Mouse (Mus musculus): Measurements from ENCODE around the gene Pfkm. TPM values are rescaled to one million over a fixed set of nuclear protein-coding genes. Genes with fewer than 3 reads are reported as not detected.
A peak's percentile ranks its signal among the peaks of the same experiment; 100 is the strongest.

The Pfkm gene
- polyA plus RNA-seq, 1 experiment from 2014 or later = 70.8 TPM

- peak within 1 kb of the TSS; percentile 97 for H3K27ac ChIP-seq
Measured at GRCm38 (mm10) chr15:98166963-98167644, 74.7 kb downstream of the Pfkm start, which contains the start of gene Ccdc184. Gene Ccdc184, plus strand, starts transcription at chr15:98167158.

GRCm38 (mm10) chr15:98167645-98168621, 75.5 kb downstream of the Pfkm start:
- Histone ChIP-seq H3K9me3 (no peaks in the 10 kb centered on the region), H3K36me3 (no peaks in the 10 kb centered on the region), H3K4me1 (replicated peaks) (peaks cover 54% of the 10 kb centered on the region), H3K27me3 (peaks cover 29% of the 10 kb centered on the region), H3K9ac (replicated peaks) (peak overlapping the region; percentile 77), H3K27ac (peak overlapping the region; percentile 97), H3K4me2 (replicated peaks) (peak overlapping the region; percentile 84), H3K4me3 (replicated peaks) (peak overlapping the region; percentile 64)
- peak; percentile 96 for ATAC-seq
- WGBS = under 1% methylated on average over 69 of the region's 69 CpGs

More at GRCm38 (mm10) chr15:98166963-98167644, 74.7 kb downstream of the Pfkm start, which contains the start of gene Ccdc184:
- Histone ChIP-seq H3K36me3 (no peaks in the 10 kb centered on the region), H3K4me2 (replicated peaks) (peak within 1 kb of the TSS; percentile 84), H3K9me3 (no peaks in the 10 kb centered on the region), H3K4me3 (replicated peaks) (peak within 1 kb of the TSS; percentile 64), H3K27me3 (peaks cover 29% of the 10 kb centered on the region), H3K4me1 (replicated peaks) (peaks cover 50% of the 10 kb centered on the region), H3K9ac (replicated peaks) (peak within 1 kb of the TSS; percentile 77)
- ATAC-seq = peak; percentile 86
- WGBS = under 1% methylated on average over 18 of the region's 18 CpGs

GRCm38 (mm10) chr15:98168622-98169004, 76.2 kb downstream of the Pfkm start:
- peaks cover 32% of the 10 kb centered on the region for H3K27me3 ChIP-seq
- peak overlapping the region; percentile 77 for H3K9ac ChIP-seq (replicated peaks)
- H3K4me3 ChIP-seq (replicated peaks) = peak overlapping the region; percentile 64
- H3K4me2 ChIP-seq (replicated peaks) = peak overlapping the region; percentile 84
- H3K9me3 ChIP-seq = no peaks in the 10 kb centered on the region
- 3% methylated on average over 19 of the region's 19 CpGs for WGBS
- H3K4me1 ChIP-seq (replicated peaks) = peaks cover 58% of the 10 kb centered on the region
- H3K27ac ChIP-seq = no peak overlapping the region; the same call in 1 of the 2 replicates
- ATAC-seq = no peak
- no peaks in the 10 kb centered on the region for H3K36me3 ChIP-seq

DNA sequence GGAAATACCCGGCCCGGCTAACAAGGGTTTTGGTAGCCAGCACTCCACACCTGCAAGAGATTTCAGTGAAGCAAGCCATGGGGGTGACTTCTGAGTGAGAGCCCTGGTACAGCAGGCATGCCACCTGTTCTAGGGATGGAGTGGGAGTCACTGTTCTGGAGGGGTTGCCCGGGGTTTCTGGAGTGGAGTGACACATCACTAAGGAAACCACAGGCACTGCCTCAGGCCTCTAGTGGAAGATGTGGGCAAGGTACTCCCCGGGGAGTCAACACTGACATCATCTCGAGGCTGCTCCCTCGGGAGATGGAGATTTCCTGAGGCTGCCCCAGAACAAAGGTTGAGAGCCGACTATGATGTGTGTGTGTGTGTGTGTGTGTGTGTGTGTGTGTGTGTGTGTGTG, 78.0 kb downstream of the Pfkm start:
- no peak for ATAC-seq
- Histone ChIP-seq H3K4me3 (replicated peaks) (peak overlapping the region; percentile 64), H3K27ac (no peak overlapping the region), H3K36me3 (no peaks in the 10 kb centered on the region), H3K27me3 (peaks cover 34% of the 10 kb centered on the region), H3K9me3 (no peaks in the 10 kb centered on the region), H3K4me2 (replicated peaks) (peak overlapping the region; percentile 84), H3K4me1 (replicated peaks) (peaks cover 62% of the 10 kb centered on the region), H3K9ac (replicated peaks) (peak overlapping the region; percentile 77; the same call in 1 of the 2 replicates)
- 33% methylated on average over 7 of the region's 7 CpGs for WGBS

DNA sequence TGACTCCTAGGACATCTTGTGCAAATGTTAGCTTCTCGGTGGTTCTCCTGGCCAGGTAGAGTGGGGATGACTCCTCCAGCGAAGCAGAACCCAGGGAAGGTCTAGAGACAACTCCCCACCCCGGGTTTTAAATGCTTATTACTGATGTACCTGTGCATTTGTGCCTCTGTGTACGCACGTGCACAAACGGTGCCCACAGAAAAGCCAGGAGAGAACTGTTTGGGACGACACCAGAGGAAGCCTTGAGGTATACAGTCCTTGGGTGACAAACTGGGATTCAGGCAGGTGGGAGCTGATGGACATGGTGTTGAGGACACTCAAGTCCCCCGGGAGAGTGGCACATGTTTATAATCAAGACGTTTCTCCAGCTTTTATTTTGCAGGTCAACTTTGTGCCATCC, 78.5 kb downstream of the Pfkm start:
- Histone ChIP-seq H3K4me1 (replicated peaks) (peaks cover 62% of the 10 kb centered on the region), H3K9ac (replicated peaks) (peak overlapping the region; percentile 10; the same call in 1 of the 2 replicates), H3K4me3 (replicated peaks) (peak overlapping the region; percentile 64), H3K4me2 (replicated peaks) (peak overlapping the region; percentile 84), H3K27ac (no peak overlapping the region), H3K36me3 (no peaks in the 10 kb centered on the region), H3K27me3 (peaks cover 31% of the 10 kb centered on the region), H3K9me3 (no peaks in the 10 kb centered on the region)
- no peak for ATAC-seq
- 76% methylated on average over 9 of the region's 9 CpGs for WGBS

DNA sequence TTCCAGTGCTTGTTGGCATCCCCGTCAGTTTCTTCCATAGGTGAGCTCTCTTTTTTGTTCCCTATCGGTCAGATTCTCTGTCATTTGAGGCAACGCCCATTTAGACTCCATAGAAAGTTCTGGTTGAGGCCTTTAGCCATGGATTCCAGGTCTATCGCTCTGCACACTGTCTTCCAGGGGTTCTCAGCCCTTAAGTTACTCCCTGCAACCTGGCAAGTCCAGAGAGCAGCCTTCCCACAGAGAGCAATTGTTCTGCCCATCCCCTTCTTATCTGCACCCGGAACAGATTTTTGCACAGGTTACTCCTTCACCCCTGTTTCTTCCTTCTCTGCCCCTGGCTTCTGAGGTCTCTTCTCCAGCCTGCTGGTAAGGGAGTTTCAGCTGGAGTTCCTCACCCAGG, 79.7 kb downstream of the Pfkm start:
- Histone ChIP-seq H3K4me2 (replicated peaks) (no peak overlapping the region), H3K27ac (no peak overlapping the region), H3K9ac (replicated peaks) (no peak overlapping the region), H3K27me3 (peaks cover 39% of the 10 kb centered on the region), H3K9me3 (no peaks in the 10 kb centered on the region), H3K4me1 (replicated peaks) (peaks cover 53% of the 10 kb centered on the region), H3K36me3 (no peaks in the 10 kb centered on the region), H3K4me3 (replicated peaks) (no peak overlapping the region)
- WGBS = 70% methylated on average over 5 of the region's 5 CpGs
- ATAC-seq = no peak

DNA sequence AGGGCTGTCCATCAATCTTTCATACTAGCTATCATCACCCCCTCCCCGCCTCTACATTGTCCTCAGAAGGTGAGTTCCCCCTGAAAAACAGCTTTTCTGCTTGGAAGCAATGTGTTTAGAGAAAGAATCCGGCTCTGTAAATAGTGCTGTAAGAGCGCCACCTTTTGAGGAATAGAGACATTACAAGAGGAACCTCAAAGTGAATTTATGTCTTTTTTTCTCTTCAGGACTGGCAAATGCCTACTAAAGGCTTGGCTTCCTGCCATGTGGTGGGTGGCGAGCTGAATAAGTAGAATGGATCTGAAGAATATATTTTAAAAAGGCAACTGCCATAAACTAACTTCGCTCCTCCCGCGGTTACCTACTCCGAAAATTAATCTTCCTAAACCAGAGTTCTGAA, 81.4 kb downstream of the Pfkm start:
- no peak overlapping the region for H3K27ac ChIP-seq
- H3K4me2 ChIP-seq (replicated peaks) = no peak overlapping the region
- peaks cover 43% of the 10 kb centered on the region for H3K4me1 ChIP-seq (replicated peaks)
- H3K27me3 ChIP-seq = peaks cover 34% of the 10 kb centered on the region
- H3K9me3 ChIP-seq = no peaks in the 10 kb centered on the region
- H3K9ac ChIP-seq (replicated peaks) = no peak overlapping the region
- no peak for ATAC-seq
- WGBS = 36% methylated on average over 8 of the region's 8 CpGs
- H3K4me3 ChIP-seq (replicated peaks) = no peak overlapping the region
- H3K36me3 ChIP-seq = no peaks in the 10 kb centered on the region

DNA sequence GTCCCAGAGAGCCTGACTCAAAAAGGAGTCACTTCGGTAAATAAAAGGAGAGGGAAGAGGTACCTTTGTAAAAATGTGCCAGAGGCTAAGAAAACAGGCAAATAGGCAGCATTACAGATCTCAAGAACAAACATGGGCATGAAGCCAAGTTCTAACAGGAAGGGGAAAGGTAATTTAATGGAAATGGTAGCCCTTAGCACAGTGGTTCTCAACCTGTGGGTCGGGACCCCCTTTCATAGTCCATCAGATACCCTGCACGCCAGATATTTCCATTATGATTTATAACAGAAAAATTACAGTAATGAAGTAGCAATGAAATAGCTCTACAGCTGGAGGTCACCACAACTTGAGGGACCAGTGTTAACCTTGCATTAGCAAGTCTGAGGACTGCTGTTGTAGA, 84.9 kb downstream of the Pfkm start:
- H3K27me3 ChIP-seq = peaks cover 32% of the 10 kb centered on the region
- no peak overlapping the region for H3K4me3 ChIP-seq (replicated peaks)
- no peak overlapping the region for H3K9ac ChIP-seq (replicated peaks)
- WGBS = 78% methylated on average over 3 of the region's 3 CpGs
- H3K27ac ChIP-seq = no peak overlapping the region
- no peak overlapping the region for H3K4me2 ChIP-seq (replicated peaks)
- H3K36me3 ChIP-seq = no peaks in the 10 kb centered on the region
- no peak for ATAC-seq
- H3K9me3 ChIP-seq = no peaks in the 10 kb centered on the region
- H3K4me1 ChIP-seq (replicated peaks) = peaks cover 19% of the 10 kb centered on the region

DNA sequence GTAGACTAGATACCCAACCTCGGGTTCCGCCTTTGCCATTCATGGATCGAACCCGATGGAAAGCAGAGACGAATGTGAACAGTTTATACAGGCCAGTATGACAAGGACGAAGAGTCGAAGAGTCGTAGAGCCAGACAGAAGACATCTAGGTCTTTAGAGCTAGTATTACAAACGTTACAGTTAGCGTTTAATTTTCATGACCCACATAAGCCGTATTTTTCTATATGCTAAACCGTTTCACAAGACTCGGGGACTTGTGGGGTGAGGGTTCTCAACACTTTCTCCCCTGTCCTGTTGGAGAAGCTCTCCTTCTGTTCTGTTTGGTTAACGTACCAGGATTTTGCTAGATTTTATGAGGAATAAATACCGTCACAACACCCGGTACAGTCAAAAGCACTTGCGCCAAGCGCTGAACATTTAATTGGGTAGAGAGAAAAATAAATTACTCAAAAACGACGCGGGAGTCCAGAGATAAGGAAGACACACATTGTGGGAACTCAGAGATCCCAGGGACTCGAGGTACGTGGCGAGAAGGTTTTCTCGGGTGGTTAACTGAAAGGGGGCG, 88.3 kb downstream of the Pfkm start:
- peak overlapping the region; percentile 63 for H3K9ac ChIP-seq (replicated peaks)
- peak overlapping the region; percentile 76 for H3K27ac ChIP-seq
- peak overlapping the region; percentile 50 for H3K4me3 ChIP-seq (replicated peaks)
- no peaks in the 10 kb centered on the region for H3K9me3 ChIP-seq
- ATAC-seq = no peak
- peaks cover 26% of the 10 kb centered on the region for H3K27me3 ChIP-seq
- H3K4me1 ChIP-seq (replicated peaks) = peaks cover 9% of the 10 kb centered on the region
- H3K36me3 ChIP-seq = no peaks in the 10 kb centered on the region
- 4% methylated on average over 26 of the region's 26 CpGs for WGBS
- peak overlapping the region; percentile 73 for H3K4me2 ChIP-seq (replicated peaks)

GRCm38 (mm10) chr15:98181132-98181711, 88.8 kb downstream of the Pfkm start:
- Histone ChIP-seq H3K9me3 (no peaks in the 10 kb centered on the region), H3K36me3 (no peaks in the 10 kb centered on the region), H3K27ac (peak overlapping the region; percentile 76), H3K27me3 (peaks cover 22% of the 10 kb centered on the region), H3K9ac (replicated peaks) (peak overlapping the region; percentile 63), H3K4me2 (replicated peaks) (peak overlapping the region; percentile 73), H3K4me3 (replicated peaks) (peak overlapping the region; percentile 50), H3K4me1 (replicated peaks) (peaks cover 9% of the 10 kb centered on the region)
- ATAC-seq = peak; percentile 98
- WGBS = under 1% methylated on average over 30 of the region's 30 CpGs

Measured in midbrain, embryonic 13.5 days (tissue).